Mouse (Mus musculus) megakaryocyte, embryonic 14.5 days (primary cell): ENCODE results near the gene Auts2. TPM values are rescaled to one million over a fixed set of nuclear protein-coding genes. Genes with fewer than 3 reads are reported as not detected.

Source experiments
- H3K27me3 ChIP-seq: replicated peaks from 2 replicates; pipeline ENCODE3; 2012; ENCODE audit warnings: inconsistent platforms
- H3K36me3 ChIP-seq: replicated peaks from 2 replicates; pipeline ENCODE3; 2012; ENCODE audit warnings: low read length, inconsistent platforms, mixed read lengths
- H3K4me1 ChIP-seq: 2 replicates; pipeline ENCODE4 v1.6.1; 2012; ENCODE audit warnings: inconsistent platforms
- H3K4me3 ChIP-seq: replicated peaks from 2 replicates; pipeline ENCODE3; 2012; ENCODE audit warnings: moderate library complexity, mild to moderate bottlenecking, inconsistent platforms
- H3K9me3 ChIP-seq: 2 replicates; pipeline ENCODE4 v1.6.1; 2012; ENCODE audit warnings: inconsistent platforms
- FLI1 ChIP-seq: IDR thresholded peaks from 2 replicates; pipeline ENCODE4 v1.6.1; 2012; ENCODE audit warnings: low read length, inconsistent platforms, mixed read lengths
- GATA1 ChIP-seq: IDR thresholded peaks from 3 replicates; pipeline ENCODE4 v1.6.1; 2012; ENCODE audit warnings: mixed read lengths, low read length, inconsistent platforms, borderline replicate concordance
- polyA plus RNA-seq: library from polyadenylated mRNA; stranded (reverse); fragments of >175 nt; gene quantifications from 2 replicates; pipeline ENCODE4 v1.2.3, GENCODE M21; 2012; ENCODE audit warnings: low replicate concordance; ENCODE audit not compliant: insufficient read depth

Gene Auts2
- polyA plus RNA-seq, 1 experiment: 4.0 TPM

- Histone ChIP-seq H3K27me3 (no peaks in the 10 kb centered on the region), H3K4me3 (no peak overlapping the region), H3K4me1 (no peaks in the 10 kb centered on the region), H3K9me3 (peaks cover 8% of the 10 kb centered on the region; the same call in 1 of the 2 replicates), H3K36me3 (no peaks in the 10 kb centered on the region)
- TF ChIP-seq GATA1 (no peak), FLI1 (no peak)
These were observed 90.8 kb downstream of the Auts2 start for GRCm38 (mm10) chr5:132452381-132452780.

- Histone ChIP-seq H3K27me3 (no peaks in the 10 kb centered on the region), H3K36me3 (no peaks in the 10 kb centered on the region), H3K4me3 (no peak overlapping the region), H3K4me1 (no peaks in the 10 kb centered on the region), H3K9me3 (peaks cover 8% of the 10 kb centered on the region; the same call in 1 of the 2 replicates)
- TF ChIP-seq FLI1 (no peak), GATA1 (no peak)
These were observed 93.1 kb downstream of the Auts2 start for GRCm38 (mm10) chr5:132450071-132450470.

- no peak overlapping the region for H3K4me3 ChIP-seq
- no peaks in the 10 kb centered on the region for H3K36me3 ChIP-seq
- no peaks in the 10 kb centered on the region for H3K4me1 ChIP-seq
- H3K9me3 ChIP-seq: peaks cover 8% of the 10 kb centered on the region; the same call in 1 of the 2 replicates
- no peak for TF ChIP-seq GATA1
- TF ChIP-seq FLI1: no peak
- H3K27me3 ChIP-seq: no peaks in the 10 kb centered on the region
These were observed 94.6 kb downstream of the Auts2 start for GRCm38 (mm10) chr5:132448401-132449066.

- TF ChIP-seq FLI1 (no peak), GATA1 (no peak)
- peaks cover 8% of the 10 kb centered on the region; the same call in 1 of the 2 replicates for H3K9me3 ChIP-seq
These were observed 97.8 kb downstream of the Auts2 start for GRCm38 (mm10) chr5:132445213-132445954.

GRCm38 (mm10) chr5:132442948-132443347, 100.2 kb downstream of the Auts2 start:
- Histone ChIP-seq H3K27me3 (no peaks in the 10 kb centered on the region), H3K4me3 (no peak overlapping the region), H3K4me1 (no peaks in the 10 kb centered on the region), H3K9me3 (no peaks in the 10 kb centered on the region), H3K36me3 (no peaks in the 10 kb centered on the region)
- TF ChIP-seq FLI1 (no peak), GATA1 (no peak)

More at GRCm38 (mm10) chr5:132445213-132445954, 97.8 kb downstream of the Auts2 start:
- H3K36me3 ChIP-seq: no peaks in the 10 kb centered on the region
- no peaks in the 10 kb centered on the region for H3K4me1 ChIP-seq
- no peak overlapping the region for H3K4me3 ChIP-seq
- no peaks in the 10 kb centered on the region for H3K27me3 ChIP-seq

GRCm38 (mm10) chr5:132438414-132438813, 104.7 kb downstream of the Auts2 start:
- Histone ChIP-seq H3K27me3 (no peaks in the 10 kb centered on the region), H3K9me3 (no peaks in the 10 kb centered on the region)
- no peak for TF ChIP-seq GATA1
- TF ChIP-seq FLI1: no peak

GRCm38 (mm10) chr5:132437994-132438393, 105.2 kb downstream of the Auts2 start:
- TF ChIP-seq GATA1 (no peak), FLI1 (no peak)
- Histone ChIP-seq H3K9me3 (no peaks in the 10 kb centered on the region), H3K27me3 (no peaks in the 10 kb centered on the region), H3K4me3 (no peak overlapping the region), H3K4me1 (no peaks in the 10 kb centered on the region; the same call in 1 of the 2 replicates), H3K36me3 (no peaks in the 10 kb centered on the region)

More at GRCm38 (mm10) chr5:132438414-132438813, 104.7 kb downstream of the Auts2 start:
- no peak overlapping the region for H3K4me3 ChIP-seq
- H3K36me3 ChIP-seq: no peaks in the 10 kb centered on the region
- H3K4me1 ChIP-seq: no peaks in the 10 kb centered on the region

GRCm38 (mm10) chr5:132437478-132437877, 105.7 kb downstream of the Auts2 start:
- no peaks in the 10 kb centered on the region; the same call in 1 of the 2 replicates for H3K4me1 ChIP-seq
- H3K36me3 ChIP-seq: no peaks in the 10 kb centered on the region
- TF ChIP-seq GATA1: no peak
- TF ChIP-seq FLI1: no peak
- H3K27me3 ChIP-seq: no peaks in the 10 kb centered on the region
- H3K9me3 ChIP-seq: no peaks in the 10 kb centered on the region
- no peak overlapping the region for H3K4me3 ChIP-seq

- H3K9me3 ChIP-seq: no peaks in the 10 kb centered on the region
- H3K36me3 ChIP-seq: no peaks in the 10 kb centered on the region
- H3K4me3 ChIP-seq: no peak overlapping the region
- H3K4me1 ChIP-seq: no peaks in the 10 kb centered on the region; the same call in 1 of the 2 replicates
- TF ChIP-seq FLI1: no peak
- TF ChIP-seq GATA1: no peak
- H3K27me3 ChIP-seq: no peaks in the 10 kb centered on the region
These were observed 106.2 kb downstream of the Auts2 start for GRCm38 (mm10) chr5:132436901-132437300.

GRCm38 (mm10) chr5:132436473-132436872, 106.7 kb downstream of the Auts2 start:
- no peak overlapping the region for H3K4me3 ChIP-seq
- H3K27me3 ChIP-seq: no peaks in the 10 kb centered on the region
- no peaks in the 10 kb centered on the region for H3K9me3 ChIP-seq
- H3K4me1 ChIP-seq: no peaks in the 10 kb centered on the region; the same call in 1 of the 2 replicates
- no peak for TF ChIP-seq GATA1
- H3K36me3 ChIP-seq: no peaks in the 10 kb centered on the region
